Comparison of ENCODE assay signal across 1 mouse cellular context in the genomic region with DNA sequence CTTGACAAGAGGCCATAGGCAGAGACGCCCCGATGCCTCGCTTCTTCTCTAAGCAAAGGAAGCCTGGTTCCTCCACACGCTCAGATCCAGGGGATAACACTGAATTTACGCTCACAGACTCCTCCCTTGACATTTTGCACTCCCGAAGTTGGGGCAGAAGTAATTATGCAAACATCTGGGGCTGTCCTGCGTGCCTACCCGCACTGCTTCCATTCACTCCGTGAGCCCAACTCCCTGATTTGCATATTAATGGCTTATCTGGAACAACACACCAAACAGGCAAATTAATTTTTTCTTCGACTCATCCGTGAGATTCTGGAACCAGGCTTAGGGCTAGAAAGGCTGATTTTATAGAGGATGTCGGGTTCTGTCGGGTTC.
TF ChIP-seq lines count a peak whose summit lies in the region.

No protein-coding gene starts in this region.

TF ChIP-seq in CH12.LX, 34 proteins besides CTCF, POLR2A, EP300 and RAD21 (continued from another document):
- TF ChIP-seq ELF1 (IDR thresholded peaks at IDR 0.05; ENCODE audit: low read depth, low read length) (no peak), UBTF (IDR thresholded peaks at IDR 0.05; ENCODE audit: low read depth, low read length) (no peak; the same call in 1 of the 2 replicates), ZNF384 (IDR thresholded peaks at IDR 0.05; ENCODE audit: low read depth, low read length) (peak; percentile 58), CHD2 (IDR thresholded peaks at IDR 0.05; ENCODE audit: low read length) (no peak), ZMIZ1 (IDR thresholded peaks at IDR 0.05; ENCODE audit: low read depth, low read length) (no peak), ETS1 (conservative IDR thresholded peaks at IDR 0.05; ENCODE audit: low read depth, low read length) (peak; percentile 72), ZC3H11A (IDR thresholded peaks at IDR 0.05; ENCODE audit: low read depth, low read length) (no peak), MEF2A (IDR thresholded peaks at IDR 0.05; ENCODE audit: borderline replicate concordance, low read depth, low read length) (peak; percentile 6; the same call in 1 of the 2 replicates), USF2 (conservative IDR thresholded peaks at IDR 0.05; ENCODE audit: low read depth, low read length) (no peak), JUN (IDR thresholded peaks at IDR 0.05; ENCODE audit: insufficient read depth, low read depth, low read length) (no peak)
TF ChIP-seq in CH12.LX: peak in this region for 5.
